Mouse (Mus musculus): ENCODE results near the gene Asic2. TPM values are rescaled to one million over a fixed set of nuclear protein-coding genes. Genes with fewer than 3 reads are reported as not detected.
A peak's percentile ranks its signal among the peaks of the same experiment; 100 is the strongest.

The Asic2 gene
- total and polyA plus RNA-seq, 2 experiments from 2014 or later, result 19.8 to 60.2 TPM

GRCm38 (mm10) chr11:81280070-81280469 is 688.2 kb downstream of the Asic2 start:
- ATAC-seq (ENCODE audit: low FRiP score) (no peak), DNase-seq (ENCODE audit: low spot score) (no peak)
- TF ChIP-seq CTCF (IDR thresholded peaks at IDR 0.05), result no peak
- WGBS, result 14% methylated on average over 2 of the region's 2 CpGs
- H3K4me1 ChIP-seq (ENCODE audit: insufficient read depth, low read length), result no peaks in the 10 kb centered on the region
- no peak overlapping the region for H3K4me2 ChIP-seq (ENCODE audit: low read depth, low read length, poor library complexity, severe bottlenecking)
- H3K9ac ChIP-seq (replicated peaks; ENCODE audit: low read length, poor library complexity, severe bottlenecking), result no peak overlapping the region
- H3K9me3 ChIP-seq (ENCODE audit: low read length), result no peaks in the 10 kb centered on the region
- H3K27ac ChIP-seq (ENCODE audit: low read depth, low read length), result no peak overlapping the region
- H3K4me3 ChIP-seq (ENCODE audit: low read depth, low read length), result no peak overlapping the region
- H3K27me3 ChIP-seq (ENCODE audit: insufficient read depth, low read length), result no peaks in the 10 kb centered on the region
- H3K36me3 ChIP-seq (ENCODE audit: insufficient read depth, low read length), result no peaks in the 10 kb centered on the region

GRCm38 (mm10) chr11:81277406-81277805 is 690.9 kb downstream of the Asic2 start:
- DNase-seq (ENCODE audit: low spot score) (no peak), ATAC-seq (ENCODE audit: low FRiP score) (no peak)
- TF ChIP-seq CTCF (IDR thresholded peaks at IDR 0.05), result no peak
- Histone ChIP-seq H3K4me1 (ENCODE audit: insufficient read depth, low read length) (no peaks in the 10 kb centered on the region), H3K36me3 (ENCODE audit: insufficient read depth, low read length) (no peaks in the 10 kb centered on the region), H3K4me3 (ENCODE audit: low read depth, low read length) (no peak overlapping the region), H3K27ac (ENCODE audit: low read depth, low read length) (no peak overlapping the region), H3K27me3 (ENCODE audit: insufficient read depth, low read length) (no peaks in the 10 kb centered on the region), H3K4me2 (ENCODE audit: low read depth, low read length, poor library complexity, severe bottlenecking) (no peak overlapping the region), H3K9me3 (ENCODE audit: low read length) (no peaks in the 10 kb centered on the region), H3K9ac (replicated peaks; ENCODE audit: low read length, poor library complexity, severe bottlenecking) (no peak overlapping the region)
- 59% methylated on average over 5 of the region's 5 CpGs for WGBS

- no peaks in the 10 kb centered on the region for H3K4me1 ChIP-seq (ENCODE audit: insufficient read depth, low read length)
- no peak for ATAC-seq (ENCODE audit: low FRiP score)
- DNase-seq (ENCODE audit: low spot score), result no peak
- no peak overlapping the region for H3K4me2 ChIP-seq (ENCODE audit: low read depth, low read length, poor library complexity, severe bottlenecking)
- no peaks in the 10 kb centered on the region for H3K9me3 ChIP-seq (ENCODE audit: low read length)
- no peaks in the 10 kb centered on the region for H3K36me3 ChIP-seq (ENCODE audit: insufficient read depth, low read length)
- no peak for TF ChIP-seq CTCF (IDR thresholded peaks at IDR 0.05)
- WGBS, result 92% methylated on average over 16 of the region's 16 CpGs
- H3K4me3 ChIP-seq (ENCODE audit: low read depth, low read length), result no peak overlapping the region
- no peak overlapping the region for H3K9ac ChIP-seq (replicated peaks; ENCODE audit: low read length, poor library complexity, severe bottlenecking)
- H3K27ac ChIP-seq (ENCODE audit: low read depth, low read length), result no peak overlapping the region
- no peaks in the 10 kb centered on the region for H3K27me3 ChIP-seq (ENCODE audit: insufficient read depth, low read length)
Measured at GRCm38 (mm10) chr11:81272677-81273418, 695.4 kb downstream of the Asic2 start.

GRCm38 (mm10) chr11:81271422-81271821 is 696.8 kb downstream of the Asic2 start:
- DNase-seq (ENCODE audit: low spot score) (no peak), ATAC-seq (ENCODE audit: low FRiP score) (no peak)
- no peak overlapping the region for H3K4me2 ChIP-seq (ENCODE audit: low read depth, low read length, poor library complexity, severe bottlenecking)
- no peak for TF ChIP-seq CTCF (IDR thresholded peaks at IDR 0.05)
- H3K27ac ChIP-seq (ENCODE audit: low read depth, low read length), result no peak overlapping the region
- no peaks in the 10 kb centered on the region for H3K27me3 ChIP-seq (ENCODE audit: insufficient read depth, low read length)
- 79% methylated on average over 1 of the region's 1 CpGs for WGBS
- no peak overlapping the region for H3K4me3 ChIP-seq (ENCODE audit: low read depth, low read length)
- no peaks in the 10 kb centered on the region for H3K9me3 ChIP-seq (ENCODE audit: low read length)
- H3K9ac ChIP-seq (replicated peaks; ENCODE audit: low read length, poor library complexity, severe bottlenecking), result no peak overlapping the region
- H3K36me3 ChIP-seq (ENCODE audit: insufficient read depth, low read length), result no peaks in the 10 kb centered on the region
- H3K4me1 ChIP-seq (ENCODE audit: insufficient read depth, low read length), result no peaks in the 10 kb centered on the region

GRCm38 (mm10) chr11:81270518-81270917 is 697.7 kb downstream of the Asic2 start:
- H3K36me3 ChIP-seq (ENCODE audit: insufficient read depth, low read length), result no peaks in the 10 kb centered on the region
- no peak for TF ChIP-seq CTCF (IDR thresholded peaks at IDR 0.05)
- no peaks in the 10 kb centered on the region for H3K9me3 ChIP-seq (ENCODE audit: low read length)
- no peak overlapping the region for H3K4me3 ChIP-seq (ENCODE audit: low read depth, low read length)
- no peak overlapping the region for H3K9ac ChIP-seq (replicated peaks; ENCODE audit: low read length, poor library complexity, severe bottlenecking)
- H3K4me1 ChIP-seq (ENCODE audit: insufficient read depth, low read length), result no peaks in the 10 kb centered on the region
- H3K4me2 ChIP-seq (ENCODE audit: low read depth, low read length, poor library complexity, severe bottlenecking), result no peak overlapping the region
- WGBS, result 47% methylated on average over 7 of the region's 7 CpGs
- DNase-seq (ENCODE audit: low spot score) (peak; percentile 65), ATAC-seq (ENCODE audit: low FRiP score) (no peak)
- no peaks in the 10 kb centered on the region for H3K27me3 ChIP-seq (ENCODE audit: insufficient read depth, low read length)
- no peak overlapping the region for H3K27ac ChIP-seq (ENCODE audit: low read depth, low read length)

GRCm38 (mm10) chr11:81263757-81264156 is 704.5 kb downstream of the Asic2 start:
- no peak for ATAC-seq (ENCODE audit: low FRiP score)
- Histone ChIP-seq H3K4me3 (ENCODE audit: low read depth, low read length) (no peak overlapping the region), H3K4me1 (ENCODE audit: insufficient read depth, low read length) (no peaks in the 10 kb centered on the region), H3K9me3 (ENCODE audit: low read length) (no peaks in the 10 kb centered on the region), H3K36me3 (ENCODE audit: insufficient read depth, low read length) (no peaks in the 10 kb centered on the region), H3K27me3 (ENCODE audit: insufficient read depth, low read length) (no peaks in the 10 kb centered on the region), H3K4me2 (ENCODE audit: low read depth, low read length, poor library complexity, severe bottlenecking) (no peak overlapping the region), H3K27ac (ENCODE audit: low read depth, low read length) (no peak overlapping the region), H3K9ac (replicated peaks; ENCODE audit: low read length, poor library complexity, severe bottlenecking) (no peak overlapping the region)
- WGBS, result 69% methylated on average over 2 of the region's 2 CpGs
- DNase-seq (ENCODE audit: low spot score), result no peak
- no peak for TF ChIP-seq CTCF (IDR thresholded peaks at IDR 0.05)

Measured in midbrain, postnatal 0 days (tissue).